Mouse (Mus musculus): ENCODE measurements at regions not wholly inside any gene's neighbourhood (a gene's known extent, or its start where the extent isn't known, plus 50 kb on each side); places are given as distances from the start of the nearest gene placed in this dataset.

GRCm38 (mm10) chr15:62786315-62786714, 1058.7 kb downstream of the Gsdmc2 start:
- no peak for TF ChIP-seq CTCF (IDR thresholded peaks at IDR 0.05; ENCODE audit: low read depth, low read length)
- TF ChIP-seq POLR2A (IDR thresholded peaks at IDR 0.05; ENCODE audit: extremely low read depth, insufficient read depth, low read length) = no peak
